ENCODE assay signal across 9 mouse cellular contexts in the genomic region with DNA sequence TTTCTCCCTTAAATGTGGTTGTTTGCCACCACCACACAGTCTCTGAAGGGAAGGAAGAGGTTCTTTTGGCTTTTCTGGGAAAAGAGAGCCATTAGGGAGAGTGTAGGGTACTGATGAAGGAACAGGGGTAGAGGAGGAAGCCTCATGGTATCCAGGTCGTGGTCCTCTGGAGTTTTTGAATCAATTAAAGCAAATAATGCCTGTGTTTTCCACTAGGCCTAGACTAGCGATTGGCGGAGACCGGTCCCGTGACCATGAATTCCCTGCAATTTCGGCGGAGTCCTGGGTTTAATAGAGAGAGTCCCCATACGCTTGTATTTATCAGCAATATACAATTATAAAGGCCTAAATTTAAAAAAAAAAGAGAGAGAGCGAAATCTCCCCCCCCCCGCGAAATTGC. TPM values are rescaled to one million over a fixed set of nuclear protein-coding genes. Genes with fewer than 3 reads are reported as not detected.
DNase-seq lines count a peak whose midpoint lies in the region; ATAC-seq and TF ChIP-seq lines count a peak whose summit lies in the region.
"Had no signal": no experiment of that assay in that cellular context is flagged by ENCODE, and none has a peak within 500 bp of the region (broad histone marks: within the 10 kb centered on the region; RNA-seq: fewer than 3 reads in every experiment).

No protein-coding gene starts in this region.

- H3K27me3 ChIP-seq in lung, embryonic 15.5 days = peaks cover 40% of the 10 kb centered on the region
- H3K27me3 ChIP-seq in heart, embryonic 16.5 days (ENCODE audit: control insufficient read depth, insufficient read depth, low read length) = peaks cover 83% of the 10 kb centered on the region
- H3K27me3 ChIP-seq in stomach, embryonic 15.5 days (replicated peaks) = peaks cover 7% of the 10 kb centered on the region

- TF ChIP-seq POLR2A in lung, adult 2 months (IDR thresholded peaks at IDR 0.05; ENCODE audit: borderline replicate concordance, extremely low read depth, low read depth, low read length) = no peak

- TF ChIP-seq CTCF in lung, adult 2 months (IDR thresholded peaks at IDR 0.05; ENCODE audit: insufficient read depth, low read length) = no peak

- peak overlapping the region; percentile 65 for H3K9ac ChIP-seq in lung, embryonic 15.5 days
- H3K9ac ChIP-seq in heart, embryonic 16.5 days (ENCODE audit: low read length) = no peak overlapping the region
- no peak overlapping the region for H3K9ac ChIP-seq in stomach, embryonic 15.5 days

- H3K27ac ChIP-seq in lung, embryonic 15.5 days = peak overlapping the region; percentile 97
- H3K27ac ChIP-seq in heart, embryonic 16.5 days (ENCODE audit: low read length) = peak overlapping the region; percentile 15; the same call in 1 of the 2 replicates
- H3K27ac ChIP-seq in stomach, embryonic 15.5 days = peak overlapping the region; percentile 98

- no peaks in the 10 kb centered on the region for H3K36me3 ChIP-seq in lung, embryonic 15.5 days
- no peaks in the 10 kb centered on the region for H3K36me3 ChIP-seq in heart, embryonic 16.5 days (ENCODE audit: control insufficient read depth, insufficient read depth)
- H3K36me3 ChIP-seq in stomach, embryonic 15.5 days = no peaks in the 10 kb centered on the region

- H3K4me3 ChIP-seq in lung, embryonic 15.5 days = peak overlapping the region; percentile 52
- no peak overlapping the region for H3K4me3 ChIP-seq in lung, adult 2 months (replicated peaks; ENCODE audit: extremely low read depth, low read depth, low read length)
- H3K4me3 ChIP-seq in heart, embryonic 16.5 days (ENCODE audit: low read length) = peak overlapping the region; percentile 53
- H3K4me3 ChIP-seq in stomach, embryonic 15.5 days (replicated peaks) = peak overlapping the region; percentile 56

- 9% methylated on average over 11 of the region's 11 CpGs for WGBS in lung, embryonic 15.5 days
- WGBS in lung, adult 2 months = 27% methylated on average over 11 of the region's 11 CpGs
- 22% methylated on average over 11 of the region's 11 CpGs for WGBS in heart, embryonic 16.5 days
- WGBS in stomach, embryonic 15.5 days = 8% methylated on average over 11 of the region's 11 CpGs

- peak; percentile 46; the same call in 1 of the 2 replicates for ATAC-seq in lung, embryonic 15.5 days (ENCODE audit: borderline replicate concordance, extremely low read depth, low FRiP score, low TSS enrichment)
- no peak for ATAC-seq in heart, embryonic 16.5 days (replicated peaks; ENCODE audit: extremely low read depth, insufficient read depth, low FRiP score)
- ATAC-seq in stomach, embryonic 15.5 days (ENCODE audit: insufficient read depth, low FRiP score, low read depth) = no peak
- ATAC-seq in inflammation-experienced regulatory T-cells, adult 6 months = no peak
- ATAC-seq: midbrain, embryonic 16.5 days had no signal

- DNase-seq in lung, adult 2 months = no peak
- peak; percentile 68 for DNase-seq in kidney, postnatal 10 days
- no peak for DNase-seq in urinary bladder, postnatal 25 days (ENCODE audit: low spot score)
- DNase-seq in right cerebral cortex, postnatal 14 days = no peak

- H3K4me2 ChIP-seq in lung, embryonic 15.5 days = peak overlapping the region; percentile 65
- H3K4me2 ChIP-seq in heart, embryonic 16.5 days (ENCODE audit: low read depth, low read length) = peak overlapping the region; percentile 56; the same call in 1 of the 2 replicates
- H3K4me2 ChIP-seq in stomach, embryonic 15.5 days = peak overlapping the region; percentile 72

- H3K9me3 ChIP-seq in lung, embryonic 15.5 days = no peaks in the 10 kb centered on the region
- no peaks in the 10 kb centered on the region for H3K9me3 ChIP-seq in heart, embryonic 16.5 days (replicated peaks; ENCODE audit: control insufficient read depth, low read length)
- no peaks in the 10 kb centered on the region for H3K9me3 ChIP-seq in stomach, embryonic 15.5 days

- peaks cover 45% of the 10 kb centered on the region for H3K4me1 ChIP-seq in lung, embryonic 15.5 days
- H3K4me1 ChIP-seq in lung, adult 2 months (ENCODE audit: control insufficient read depth, insufficient read depth, low read length) = 0 out of 2 replicates have a peak, but pooled peaks cover 3% of the 10 kb centered on the region
- H3K4me1 ChIP-seq in heart, embryonic 16.5 days (ENCODE audit: control insufficient read depth, insufficient read depth, low read length) = no peaks in the 10 kb centered on the region
- peaks cover 29% of the 10 kb centered on the region; the same call in 1 of the 2 replicates for H3K4me1 ChIP-seq in stomach, embryonic 15.5 days

RNA-seq across cellular contexts. Expression of a gene that starts 1.0 kb away (rescaled TPM):
- polyA plus RNA-seq in lung, embryonic 15.5 days (2015; fragmentation: Nextera tagmentation; extraction: Ambion mirVana) = 36.9 and 39.2 TPM in 2 replicates
- 19.7 and 24.7 TPM in 2 replicates for polyA plus RNA-seq in lung, adult 2 months (2012; rRNA removed)
- 2.5 and 3.1 TPM in 2 replicates for polyA plus RNA-seq in heart, embryonic 16.5 days (2015; fragmentation: Nextera tagmentation; extraction: Ambion mirVana)
- 20.3 and 21.0 TPM in 2 replicates for polyA plus RNA-seq in stomach, embryonic 15.5 days (2015; fragmentation: Nextera tagmentation; extraction: Ambion mirVana)
- not detected for polyA plus RNA-seq in inflammation-experienced regulatory T-cells, adult 6 months (2017; shearing (Covaris generic))

RNA-seq across cellular contexts. Expression of a gene that starts 14.2 kb away (rescaled TPM):
- polyA plus RNA-seq in lung, embryonic 15.5 days (2015; fragmentation: Nextera tagmentation; extraction: Ambion mirVana) = 0.14 TPM in 1 of 2 replicates, not detected in the other
- polyA plus RNA-seq in lung, adult 2 months (2012; rRNA removed) = not detected in 2 replicates
- 0.07 TPM in 1 of 2 replicates, not detected in the other for polyA plus RNA-seq in heart, embryonic 16.5 days (2015; fragmentation: Nextera tagmentation; extraction: Ambion mirVana)
- 0.10 TPM in 1 of 2 replicates, not detected in the other for polyA plus RNA-seq in stomach, embryonic 15.5 days (2015; fragmentation: Nextera tagmentation; extraction: Ambion mirVana)
- not detected for polyA plus RNA-seq in inflammation-experienced regulatory T-cells, adult 6 months (2017; shearing (Covaris generic))
- polyA plus RNA-seq: midbrain, embryonic 16.5 days had no signal

RNA-seq across cellular contexts. Expression of a gene that starts 28.2 kb away (rescaled TPM):
- 3.0 and 3.8 TPM in 2 replicates for polyA plus RNA-seq in lung, embryonic 15.5 days (2015; fragmentation: Nextera tagmentation; extraction: Ambion mirVana)
- 11.0 and 13.2 TPM in 2 replicates for polyA plus RNA-seq in lung, adult 2 months (2012; rRNA removed)
- polyA plus RNA-seq in heart, embryonic 16.5 days (2015; fragmentation: Nextera tagmentation; extraction: Ambion mirVana) = 0.24 and 0.79 TPM in 2 replicates
- 2.5 and 2.7 TPM in 2 replicates for polyA plus RNA-seq in stomach, embryonic 15.5 days (2015; fragmentation: Nextera tagmentation; extraction: Ambion mirVana)
- polyA plus RNA-seq in inflammation-experienced regulatory T-cells, adult 6 months (2017; shearing (Covaris generic)) = under 1 TPM in 1 of 3 experiments, not detected in 2; 0.86 TPM
- polyA plus RNA-seq: midbrain, embryonic 16.5 days had no signal

RNA-seq across cellular contexts. Expression of a gene that starts 33.2 kb away (rescaled TPM):
- polyA plus RNA-seq in lung, embryonic 15.5 days (2015; fragmentation: Nextera tagmentation; extraction: Ambion mirVana) = 4.3 and 4.4 TPM in 2 replicates
- polyA plus RNA-seq in lung, adult 2 months (2012; rRNA removed) = 9.9 and 12.5 TPM in 2 replicates
- polyA plus RNA-seq in heart, embryonic 16.5 days (2015; fragmentation: Nextera tagmentation; extraction: Ambion mirVana) = 0.28 and 0.32 TPM in 2 replicates
- polyA plus RNA-seq in stomach, embryonic 15.5 days (2015; fragmentation: Nextera tagmentation; extraction: Ambion mirVana) = 3.4 and 3.6 TPM in 2 replicates
- 1 to 10 TPM in 2 of 3 experiments, under 1 TPM in 1; 0.92 to 1.5 (median 1.2) TPM for polyA plus RNA-seq in inflammation-experienced regulatory T-cells, adult 6 months (2017; shearing (Covaris generic))
- polyA plus RNA-seq: midbrain, embryonic 16.5 days had no signal

RNA-seq across cellular contexts. Expression of a gene that starts 48.2 kb away (rescaled TPM):
- 46.1 and 54.1 TPM in 2 replicates for polyA plus RNA-seq in lung, embryonic 15.5 days (2015; fragmentation: Nextera tagmentation; extraction: Ambion mirVana)
- 12.1 and 15.6 TPM in 2 replicates for polyA plus RNA-seq in lung, adult 2 months (2012; rRNA removed)
- 0.76 and 2.8 TPM in 2 replicates for polyA plus RNA-seq in heart, embryonic 16.5 days (2015; fragmentation: Nextera tagmentation; extraction: Ambion mirVana)
- polyA plus RNA-seq in stomach, embryonic 15.5 days (2015; fragmentation: Nextera tagmentation; extraction: Ambion mirVana) = 17.6 and 17.9 TPM in 2 replicates
- polyA plus RNA-seq in inflammation-experienced regulatory T-cells, adult 6 months (2017; shearing (Covaris generic)) = not detected
- polyA plus RNA-seq: midbrain, embryonic 16.5 days had no signal

Comparison
In these comparisons a context has a peak if more than half of its experiments do, and no peak if none do; other contexts are left out.
1. H3K27ac ChIP-seq: peak in every context shown above with its lines; median percentile 98 in stomach, embryonic 15.5 days; 97 in lung, embryonic 15.5 days; 15 in heart, embryonic 16.5 days.